Mouse (Mus musculus): ENCODE results near the gene Zc3h14. TPM values are rescaled to one million over a fixed set of nuclear protein-coding genes. Genes with fewer than 3 reads are reported as not detected.

Gene Zc3h14
- total RNA-seq, 2 experiments from 2014 or later: 56.0 to 59.8 TPM

GRCm38 (mm10) chr12:98737801-98738350, 8.9 kb upstream of the Zc3h14 start:
- DNase-seq: peak; percentile 20 to 48

GRCm38 (mm10) chr12:98741011-98741501, 5.7 kb upstream of the Zc3h14 start:
- peak; percentile 31 to 32 for DNase-seq

- no peak for DNase-seq
These were observed 1.1 kb upstream of the Zc3h14 start for GRCm38 (mm10) chr12:98745626-98746025.

GRCm38 (mm10) chr12:98746131-98746530, 633 bp upstream of the Zc3h14 start:
- peak; percentile 57 to 68 for DNase-seq

- DNase-seq: no peak
These were observed 603 bp downstream of the Zc3h14 start for GRCm38 (mm10) chr12:98747380-98747753.

- no peak for DNase-seq
These were observed 10.9 kb downstream of the Zc3h14 start for GRCm38 (mm10) chr12:98757636-98758035.

GRCm38 (mm10) chr12:98759700-98760099, 12.9 kb downstream of the Zc3h14 start:
- no peak for DNase-seq

GRCm38 (mm10) chr12:98766241-98766640, 19.5 kb downstream of the Zc3h14 start:
- DNase-seq: no peak

GRCm38 (mm10) chr12:98777509-98777908, 30.7 kb downstream of the Zc3h14 start:
- no peak for DNase-seq

GRCm38 (mm10) chr12:98779148-98779547, 32.4 kb downstream of the Zc3h14 start:
- DNase-seq: peak in 1 of 2 experiments; percentile 28

- DNase-seq: no peak
These were observed 37.5 kb downstream of the Zc3h14 start for GRCm38 (mm10) chr12:98784251-98784650.

- no peak for DNase-seq
These were observed 49.1 kb downstream of the Zc3h14 start for GRCm38 (mm10) chr12:98795731-98796318.

GRCm38 (mm10) chr12:98800334-98800733, 53.6 kb downstream of the Zc3h14 start:
- DNase-seq: no peak

GRCm38 (mm10) chr12:98802245-98802644, 55.5 kb downstream of the Zc3h14 start:
- DNase-seq: no peak

GRCm38 (mm10) chr12:98804078-98804748, 57.4 kb downstream of the Zc3h14 start:
- DNase-seq: no peak

- no peak for DNase-seq
These were observed 74.0 kb downstream of the Zc3h14 start for GRCm38 (mm10) chr12:98820781-98821180.

- no peak for DNase-seq
These were observed 84.4 kb downstream of the Zc3h14 start for GRCm38 (mm10) chr12:98831122-98831521.

GRCm38 (mm10) chr12:98832929-98833598, 86.3 kb downstream of the Zc3h14 start:
- no peak for DNase-seq

- DNase-seq: no peak
These were observed 87.1 kb downstream of the Zc3h14 start for GRCm38 (mm10) chr12:98833901-98834300.

GRCm38 (mm10) chr12:98834879-98835278, 88.1 kb downstream of the Zc3h14 start:
- DNase-seq: peak; percentile 8 to 13

- no peak for DNase-seq
These were observed 88.7 kb downstream of the Zc3h14 start for GRCm38 (mm10) chr12:98835466-98835865.

Data from heart, adult 18-20 months (tissue).